Mouse (Mus musculus): ENCODE results near the gene Bcl2. TPM values are rescaled to one million over a fixed set of nuclear protein-coding genes. Genes with fewer than 3 reads are reported as not detected.

Gene Bcl2
- total and polyA plus RNA-seq, 3 experiments = 4.5 to 13.6 (median 8.7) TPM

- H3K4me1 ChIP-seq (ENCODE audit: control insufficient read depth in 1 of 2, insufficient read depth in 2 of 2) = peaks cover 38 to 80% of the 10 kb centered on the region in 2 experiments
- no peak for DNase-seq (ENCODE audit: extremely low read depth)
- H3K27ac ChIP-seq (ENCODE audit: insufficient read depth, low read depth) = peak overlapping the region; percentile 36; the same call in 1 of the 2 replicates
Observed at GRCm38 (mm10) chr1:106684546-106684945, 29.5 kb downstream of the Bcl2 start.

GRCm38 (mm10) chr1:106682829-106683228 is 31.2 kb downstream of the Bcl2 start:
- Histone ChIP-seq H3K27me3 (replicated peaks) (no peaks in the 10 kb centered on the region), H3K9ac (ENCODE audit: insufficient read depth, low read depth) (no peak overlapping the region), H3K27ac (ENCODE audit: insufficient read depth, low read depth) (peak overlapping the region; percentile 69), H3K4me2 (ENCODE audit: insufficient read depth, low read depth, poor library complexity, severe bottlenecking) (peak overlapping the region; percentile 0; the same call in 1 of the 2 replicates), H3K9me3 (replicated peaks; ENCODE audit: low read length) (no peaks in the 10 kb centered on the region), H3K36me3 (replicated peaks in 1 of 2; ENCODE audit: control insufficient read depth in 1 of 2, insufficient read depth in 1 of 2, low read length in 1 of 2) (peaks cover 0 to 4% of the 10 kb centered on the region in 2 experiments), H3K4me3 (replicated peaks in 1 of 3; ENCODE audit: low read depth in 2 of 3, low read length in 2 of 3, poor library complexity in 1 of 3) (no peak overlapping the region), H3K79me2 (replicated peaks; ENCODE audit: control insufficient read depth, extremely low read depth, insufficient read depth, poor library complexity, severe bottlenecking) (no peaks in the 10 kb centered on the region; the same call in none of the 2 replicates), H3K4me1 (ENCODE audit: control insufficient read depth in 1 of 2, insufficient read depth in 2 of 2) (peaks cover 34 to 83% of the 10 kb centered on the region in 2 experiments)
- DNase-seq (ENCODE audit: extremely low read depth) = peak; percentile 58
- in situ Hi-C loops (cut with MboI; ENCODE audit: low pct_ligation_motif_present, low pct_unique_long_range_greater_than_20kb, low sequenced_read_pairs) = no loop called here
- dilution Hi-C loops (cut with MboI; ENCODE audit: extremely low pct_ligation_motif_present, extremely low pct_unique_long_range_greater_than_20kb, low sequenced_read_pairs) = no loop called here
- peak; percentile 58; the same call in 1 of the 2 replicates for TF ChIP-seq MXI1 (IDR thresholded peaks at IDR 0.05; ENCODE audit: low read depth, low read length)
- 0 out of 2 replicates have a peak, but pooled peaks have one; percentile 12 for TF ChIP-seq RCOR1 (conservative IDR thresholded peaks at IDR 0.05; ENCODE audit: low read depth, low read length)
- no peak for TF ChIP-seq SIN3A (IDR thresholded peaks at IDR 0.05; ENCODE audit: low read length)
- peak; percentile 29; the same call in 1 of the 2 replicates for TF ChIP-seq ELF1 (IDR thresholded peaks at IDR 0.05; ENCODE audit: low read depth, low read length)
- TF ChIP-seq POLR2A (IDR thresholded peaks at IDR 0.05; ENCODE audit: low read depth, low read length) = no peak
- TF ChIP-seq SMC3 (IDR thresholded peaks at IDR 0.05; ENCODE audit: low read depth, low read length) = no peak; the same call in 1 of the 2 replicates
- TF ChIP-seq POLR2AphosphoS2 (IDR thresholded peaks at IDR 0.05; ENCODE audit: low read depth, low read length) = no peak
- TF ChIP-seq TCF12 (IDR thresholded peaks at IDR 0.05; ENCODE audit: low read depth, low read length) = peak; percentile 41; the same call in 1 of the 2 replicates
- TF ChIP-seq IRF4 (IDR thresholded peaks at IDR 0.05; ENCODE audit: low read depth, low read length) = peak; percentile 61; the same call in 1 of the 2 replicates
- peak; percentile 71 for TF ChIP-seq BHLHE40 (IDR thresholded peaks at IDR 0.05; ENCODE audit: low read depth, low read length)
- TF ChIP-seq EP300 (IDR thresholded peaks at IDR 0.05; ENCODE audit: low read length) = peak; percentile 72
- no peak for TF ChIP-seq E2F4 (IDR thresholded peaks at IDR 0.05; ENCODE audit: insufficient replicate concordance, low read depth, low read length)
- peak; percentile 87 for TF ChIP-seq ETS1 (conservative IDR thresholded peaks at IDR 0.05; ENCODE audit: low read depth, low read length)
- TF ChIP-seq MAZ (IDR thresholded peaks at IDR 0.05; ENCODE audit: low read depth, low read length) = 0 out of 2 replicates have a peak, but pooled peaks have one; percentile 21
- no peak for TF ChIP-seq GABPA (IDR thresholded peaks at IDR 0.05; ENCODE audit: insufficient replicate concordance, low read depth, low read length)
- TF ChIP-seq ZMIZ1 (IDR thresholded peaks at IDR 0.05; ENCODE audit: low read depth, low read length) = 0 out of 2 replicates have a peak, but pooled peaks have one; percentile 12
- no peak for TF ChIP-seq ZNF384 (IDR thresholded peaks at IDR 0.05; ENCODE audit: low read depth, low read length)
- 0 out of 2 replicates have a peak, but pooled peaks have one; percentile 54 for TF ChIP-seq TBP (conservative IDR thresholded peaks at IDR 0.05; ENCODE audit: low read depth, low read length)
- TF ChIP-seq MYC (IDR thresholded peaks at IDR 0.05; ENCODE audit: low read depth, low read length) = peak; percentile 58; the same call in 1 of the 2 replicates
- TF ChIP-seq JUND (conservative IDR thresholded peaks at IDR 0.05; ENCODE audit: low read depth, low read length) = no peak
- TF ChIP-seq MAX (IDR thresholded peaks at IDR 0.05; ENCODE audit: low read length) = peak; percentile 42; the same call in 1 of the 2 replicates

More at GRCm38 (mm10) chr1:106684546-106684945, 29.5 kb downstream of the Bcl2 start:
- Histone ChIP-seq H3K36me3 (replicated peaks in 1 of 2; ENCODE audit: control insufficient read depth in 1 of 2, insufficient read depth in 1 of 2, low read length in 1 of 2) (peaks cover 0 to 4% of the 10 kb centered on the region in 2 experiments), H3K79me2 (replicated peaks; ENCODE audit: control insufficient read depth, extremely low read depth, insufficient read depth, poor library complexity, severe bottlenecking) (peaks cover 2% of the 10 kb centered on the region), H3K9ac (ENCODE audit: insufficient read depth, low read depth) (peak overlapping the region; percentile 35), H3K4me3 (replicated peaks in 1 of 3; ENCODE audit: low read depth in 2 of 3, low read length in 2 of 3, poor library complexity in 1 of 3) (no peak overlapping the region), H3K27me3 (replicated peaks) (no peaks in the 10 kb centered on the region), H3K9me3 (replicated peaks; ENCODE audit: low read length) (peaks cover under 1% of the 10 kb centered on the region), H3K4me2 (ENCODE audit: insufficient read depth, low read depth, poor library complexity, severe bottlenecking) (peak overlapping the region; percentile 27; the same call in 1 of the 2 replicates)
- dilution Hi-C loops (cut with MboI; ENCODE audit: extremely low pct_ligation_motif_present, extremely low pct_unique_long_range_greater_than_20kb, low sequenced_read_pairs) = no loop called here
- TF ChIP-seq TCF12 (IDR thresholded peaks at IDR 0.05; ENCODE audit: low read depth, low read length) = no peak
- peak; percentile 75 for TF ChIP-seq ELF1 (IDR thresholded peaks at IDR 0.05; ENCODE audit: low read depth, low read length)
- no peak for TF ChIP-seq MAFK (IDR thresholded peaks at IDR 0.05; ENCODE audit: insufficient replicate concordance, low read length)
- no peak for TF ChIP-seq CHD1 (IDR thresholded peaks at IDR 0.05; ENCODE audit: low read depth, low read length)
- peak; percentile 56; the same call in 1 of the 2 replicates for TF ChIP-seq MEF2A (IDR thresholded peaks at IDR 0.05; ENCODE audit: borderline replicate concordance, low read depth, low read length)
- TF ChIP-seq JUND (conservative IDR thresholded peaks at IDR 0.05; ENCODE audit: low read depth, low read length) = peak; percentile 17; the same call in 1 of the 2 replicates
- TF ChIP-seq JUN (IDR thresholded peaks at IDR 0.05; ENCODE audit: insufficient read depth, low read depth, low read length) = peak; percentile 53
- TF ChIP-seq SMC3 (IDR thresholded peaks at IDR 0.05; ENCODE audit: low read depth, low read length) = no peak
- TF ChIP-seq BHLHE40 (IDR thresholded peaks at IDR 0.05; ENCODE audit: low read depth, low read length) = no peak
- peak; percentile 67 for TF ChIP-seq ETS1 (conservative IDR thresholded peaks at IDR 0.05; ENCODE audit: low read depth, low read length)
- no peak for TF ChIP-seq MAZ (IDR thresholded peaks at IDR 0.05; ENCODE audit: low read depth, low read length)
- no peak for TF ChIP-seq ZKSCAN1 (IDR thresholded peaks at IDR 0.05; ENCODE audit: borderline replicate concordance, low read depth, low read length)
- TF ChIP-seq NELFE (IDR thresholded peaks at IDR 0.05; ENCODE audit: low read depth, low read length) = no peak
- no peak for TF ChIP-seq E2F4 (IDR thresholded peaks at IDR 0.05; ENCODE audit: insufficient replicate concordance, low read depth, low read length)
- TF ChIP-seq USF1 (IDR thresholded peaks at IDR 0.05; ENCODE audit: low read depth, low read length) = no peak
- no peak for TF ChIP-seq UBTF (IDR thresholded peaks at IDR 0.05; ENCODE audit: low read depth, low read length)
- in situ Hi-C loops (cut with MboI; ENCODE audit: low pct_ligation_motif_present, low pct_unique_long_range_greater_than_20kb, low sequenced_read_pairs) = no loop called here
